Comparison of ENCODE assay signal across 8 mouse cellular contexts in the genomic region with DNA sequence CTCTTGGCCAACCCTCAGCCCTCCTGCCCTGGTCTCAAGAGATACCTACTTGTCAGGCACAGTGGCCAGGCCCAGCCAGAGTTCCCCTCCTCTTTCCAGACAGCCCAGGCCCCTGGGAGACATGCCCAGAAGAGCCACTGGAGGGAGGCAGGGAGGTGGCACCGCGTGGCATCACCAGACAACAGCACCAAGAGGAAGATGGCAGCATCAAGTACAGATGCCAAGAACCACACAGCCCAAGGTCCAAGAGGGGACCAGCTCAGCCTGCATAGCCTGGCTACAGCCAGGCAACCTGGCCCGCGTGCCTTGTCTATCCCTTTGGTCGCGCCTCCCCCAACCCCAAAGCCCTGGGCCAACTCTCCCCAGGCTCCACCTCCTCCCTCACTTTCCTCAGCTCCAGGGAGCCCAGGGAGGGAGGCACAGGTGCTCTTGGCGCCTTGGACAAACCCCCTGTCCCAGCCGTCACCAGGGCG. TPM values are rescaled to one million over a fixed set of nuclear protein-coding genes. Genes with fewer than 3 reads are reported as not detected.
DNase-seq lines count a peak whose midpoint lies in the region; ATAC-seq and TF ChIP-seq lines count a peak whose summit lies in the region.

No protein-coding gene starts in this region.

- peak overlapping the region; percentile 88 for H3K4me3 ChIP-seq in E14TG2a.4 (replicated peaks; ENCODE audit: low read length)
- peak overlapping the region; percentile 82 for H3K4me3 ChIP-seq in hindbrain, embryonic 16.5 days (ENCODE audit: low read length)
- H3K4me3 ChIP-seq in liver, embryonic 13.5 days (replicated peaks), result peak overlapping the region; percentile 61; the same call in 1 of the 2 replicates

- H3K36me3 ChIP-seq in E14TG2a.4 (ENCODE audit: insufficient read depth, low read length), result no peaks in the 10 kb centered on the region
- no peaks in the 10 kb centered on the region for H3K36me3 ChIP-seq in hindbrain, embryonic 16.5 days (ENCODE audit: control insufficient read depth, insufficient read depth, low read length)
- no peaks in the 10 kb centered on the region for H3K36me3 ChIP-seq in liver, embryonic 13.5 days

- H3K9me3 ChIP-seq in E14TG2a.4 (ENCODE audit: low read length), result no peaks in the 10 kb centered on the region
- H3K9me3 ChIP-seq in hindbrain, embryonic 16.5 days (ENCODE audit: control insufficient read depth, low read length), result no peaks in the 10 kb centered on the region
- no peaks in the 10 kb centered on the region for H3K9me3 ChIP-seq in liver, embryonic 13.5 days (replicated peaks)

- H3K4me2 ChIP-seq in hindbrain, embryonic 16.5 days (ENCODE audit: low read length), result peak overlapping the region; percentile 76
- H3K4me2 ChIP-seq in liver, embryonic 13.5 days, result peak overlapping the region; percentile 74

- H3K9ac ChIP-seq in hindbrain, embryonic 16.5 days (ENCODE audit: low read depth, low read length), result peak overlapping the region; percentile 92
- no peak overlapping the region for H3K9ac ChIP-seq in liver, embryonic 13.5 days

- ATAC-seq in cerebellum, adult (ENCODE audit: insufficient number of reproducible peaks, low FRiP score, low TSS enrichment), result peak; percentile 45; the same call in 1 of the 2 replicates
- peak; percentile 31 for ATAC-seq in hindbrain, embryonic 16.5 days
- ATAC-seq in liver, embryonic 13.5 days (ENCODE audit: low read depth), result no peak

- peak overlapping the region; percentile 83 for H3K27ac ChIP-seq in hindbrain, embryonic 16.5 days (ENCODE audit: low read depth, low read length)
- H3K27ac ChIP-seq in liver, embryonic 13.5 days, result no peak overlapping the region

- peak; percentile 13; the same call in 1 of the 2 replicates for TF ChIP-seq CTCF in E14TG2a.4 (conservative IDR thresholded peaks at IDR 0.05; ENCODE audit: low read length)

- H3K27me3 ChIP-seq in E14TG2a.4 (ENCODE audit: insufficient read depth, low read length), result peaks cover 65% of the 10 kb centered on the region
- H3K27me3 ChIP-seq in hindbrain, embryonic 16.5 days (replicated peaks; ENCODE audit: control insufficient read depth, insufficient read depth, low read length), result no peaks in the 10 kb centered on the region
- H3K27me3 ChIP-seq in liver, embryonic 13.5 days, result peaks cover 77% of the 10 kb centered on the region

- WGBS in hindbrain, embryonic 16.5 days, result 4% methylated on average over 9 of the region's 9 CpGs
- 7% methylated on average over 9 of the region's 9 CpGs for WGBS in liver, embryonic 13.5 days (ENCODE audit: insufficient replicate concordance)

- no peak for DNase-seq in cerebellum, adult 11 months
- peak; percentile 42 for DNase-seq in embryo, embryonic 11 days
- no peak for DNase-seq in liver, embryonic 13.5 days
- DNase-seq in right cerebral cortex, postnatal 10 days (ENCODE audit: low spot score in 2 of 2), result peak; percentile 67 to 73
- no peak for DNase-seq in gastrocnemius, postnatal 4 days (ENCODE audit: low spot score in 2 of 2)

- peaks cover 37% of the 10 kb centered on the region for H3K4me1 ChIP-seq in E14TG2a.4 (replicated peaks; ENCODE audit: low read depth, low read length)
- H3K4me1 ChIP-seq in hindbrain, embryonic 16.5 days (ENCODE audit: control insufficient read depth, insufficient read depth, low read depth, low read length), result peaks cover 8% of the 10 kb centered on the region
- H3K4me1 ChIP-seq in liver, embryonic 13.5 days (replicated peaks), result no peaks in the 10 kb centered on the region

RNA-seq across cellular contexts. Expression of a gene that starts 1.2 kb away (rescaled TPM):
- 11.4 and 12.0 TPM in 2 replicates for polyA plus RNA-seq in hindbrain, embryonic 16.5 days (2015; fragmentation: Nextera tagmentation; extraction: Ambion mirVana)
- polyA plus RNA-seq in liver, embryonic 13.5 days (2015; fragmentation: Nextera tagmentation; extraction: Ambion mirVana), result 1.1 and 1.5 TPM in 2 replicates
- total RNA-seq in gastrocnemius, postnatal 4 days (2021), result under 1 TPM; 0.41 to 0.54 TPM

Comparison
In these comparisons a context has a peak if more than half of its experiments do, and no peak if none do; other contexts are left out.
1. DNase-seq: peak in embryo, embryonic 11 days (single experiment) and right cerebral cortex, postnatal 10 days (2 of 2); none in cerebellum, adult 11 months (single experiment), liver, embryonic 13.5 days (single experiment) and gastrocnemius, postnatal 4 days (0 of 2).
2. Peak in every context shown above with its lines, with median percentiles within 50 percentile points of each other: H3K4me3 ChIP-seq.